Mouse (Mus musculus): ENCODE results near the gene Kcnk13. TPM values are rescaled to one million over a fixed set of nuclear protein-coding genes. Genes with fewer than 3 reads are reported as not detected.

Kcnk13 gene
- polyA plus RNA-seq, 1 experiment from 2014 or later: 1.5 TPM

DNA sequence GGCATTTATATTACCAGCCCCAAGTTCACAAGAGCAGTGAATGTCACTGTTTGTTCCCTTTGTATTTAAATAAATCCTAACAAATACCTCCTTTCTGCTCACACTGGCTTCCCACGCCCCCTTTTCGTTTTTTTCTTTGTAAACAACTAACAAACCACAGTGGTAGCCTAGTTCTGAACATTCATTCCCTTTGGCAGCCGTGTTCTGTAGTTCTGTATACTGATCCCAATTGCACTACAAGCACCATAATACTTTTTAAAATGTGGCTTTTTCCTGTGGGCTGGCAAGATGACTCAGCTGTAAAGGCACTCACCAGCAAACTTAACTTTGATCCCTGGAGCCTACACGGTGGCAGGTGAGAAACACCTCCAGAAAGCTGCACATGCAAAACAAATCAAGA lies 80.4 kb downstream of the Kcnk13 start:
- no peak for ATAC-seq
- no peak overlapping the region for H3K9ac ChIP-seq (ENCODE audit: low read depth, low read length)
- no peaks in the 10 kb centered on the region for H3K27me3 ChIP-seq (replicated peaks; ENCODE audit: control insufficient read depth, insufficient read depth, low read length)
- H3K4me2 ChIP-seq (ENCODE audit: low read length): no peak overlapping the region
- H3K4me1 ChIP-seq (ENCODE audit: control insufficient read depth, insufficient read depth, low read depth, low read length): no peaks in the 10 kb centered on the region
- WGBS: 63% methylated on average over 4 of the region's 4 CpGs
- H3K36me3 ChIP-seq (ENCODE audit: control insufficient read depth, insufficient read depth, low read length): no peaks in the 10 kb centered on the region
- H3K9me3 ChIP-seq (ENCODE audit: control insufficient read depth, low read length): no peaks in the 10 kb centered on the region
- H3K27ac ChIP-seq (ENCODE audit: low read depth, low read length): no peak overlapping the region
- H3K4me3 ChIP-seq (ENCODE audit: low read length): no peak overlapping the region

- Histone ChIP-seq H3K27ac (ENCODE audit: low read depth, low read length) (no peak overlapping the region), H3K36me3 (ENCODE audit: control insufficient read depth, insufficient read depth, low read length) (no peaks in the 10 kb centered on the region), H3K9ac (ENCODE audit: low read depth, low read length) (no peak overlapping the region), H3K9me3 (ENCODE audit: control insufficient read depth, low read length) (no peaks in the 10 kb centered on the region), H3K4me3 (ENCODE audit: low read length) (no peak overlapping the region), H3K4me2 (ENCODE audit: low read length) (no peak overlapping the region), H3K27me3 (replicated peaks; ENCODE audit: control insufficient read depth, insufficient read depth, low read length) (no peaks in the 10 kb centered on the region), H3K4me1 (ENCODE audit: control insufficient read depth, insufficient read depth, low read depth, low read length) (no peaks in the 10 kb centered on the region)
- 63% methylated on average over 7 of the region's 7 CpGs for WGBS
- ATAC-seq: no peak
Observed at GRCm38 (mm10) chr12:100050552-100050951, 86.3 kb downstream of the Kcnk13 start.

DNA sequence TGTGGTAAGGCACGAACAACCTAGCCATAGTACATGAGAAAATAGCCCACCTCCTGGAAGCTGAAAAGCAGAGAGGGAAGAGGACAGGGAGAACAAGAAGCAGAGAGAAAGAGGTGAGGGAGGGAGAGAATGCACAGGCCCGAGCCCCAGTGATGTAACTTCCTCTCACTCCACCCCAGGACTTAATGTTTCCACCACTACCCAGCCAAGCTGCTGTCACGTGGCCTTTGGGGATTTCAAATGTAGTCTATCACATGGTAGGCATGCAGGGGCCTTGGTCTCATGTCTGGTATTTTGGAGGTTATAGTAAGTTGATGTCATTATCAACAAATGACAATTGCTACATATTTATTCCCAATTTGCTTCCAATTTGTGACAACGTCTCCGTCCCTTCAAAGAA lies 89.3 kb downstream of the Kcnk13 start:
- H3K27me3 ChIP-seq (replicated peaks; ENCODE audit: control insufficient read depth, insufficient read depth, low read length): no peaks in the 10 kb centered on the region
- no peak for ATAC-seq
- H3K36me3 ChIP-seq (ENCODE audit: control insufficient read depth, insufficient read depth, low read length): no peaks in the 10 kb centered on the region
- no peak overlapping the region for H3K4me3 ChIP-seq (ENCODE audit: low read length)
- no peak overlapping the region for H3K9ac ChIP-seq (ENCODE audit: low read depth, low read length)
- H3K27ac ChIP-seq (ENCODE audit: low read depth, low read length): no peak overlapping the region
- no peak overlapping the region for H3K4me2 ChIP-seq (ENCODE audit: low read length)
- WGBS: 79% methylated on average over 5 of the region's 5 CpGs
- no peaks in the 10 kb centered on the region for H3K4me1 ChIP-seq (ENCODE audit: control insufficient read depth, insufficient read depth, low read depth, low read length)
- H3K9me3 ChIP-seq (ENCODE audit: control insufficient read depth, low read length): no peaks in the 10 kb centered on the region

- no peak overlapping the region for H3K4me3 ChIP-seq (ENCODE audit: low read length)
- H3K27me3 ChIP-seq (replicated peaks; ENCODE audit: control insufficient read depth, insufficient read depth, low read length): no peaks in the 10 kb centered on the region
- H3K9ac ChIP-seq (ENCODE audit: low read depth, low read length): no peak overlapping the region
- WGBS: 91% methylated on average over 10 of the region's 10 CpGs
- H3K4me1 ChIP-seq (ENCODE audit: control insufficient read depth, insufficient read depth, low read depth, low read length): no peaks in the 10 kb centered on the region
- no peaks in the 10 kb centered on the region for H3K36me3 ChIP-seq (ENCODE audit: control insufficient read depth, insufficient read depth, low read length)
- no peak for ATAC-seq
- no peak overlapping the region for H3K4me2 ChIP-seq (ENCODE audit: low read length)
- no peaks in the 10 kb centered on the region for H3K9me3 ChIP-seq (ENCODE audit: control insufficient read depth, low read length)
- no peak overlapping the region for H3K27ac ChIP-seq (ENCODE audit: low read depth, low read length)
Observed at GRCm38 (mm10) chr12:100061071-100061470, 96.8 kb downstream of the Kcnk13 start.

- Histone ChIP-seq H3K36me3 (ENCODE audit: control insufficient read depth, insufficient read depth, low read length) (no peaks in the 10 kb centered on the region), H3K27ac (ENCODE audit: low read depth, low read length) (no peak overlapping the region), H3K27me3 (replicated peaks; ENCODE audit: control insufficient read depth, insufficient read depth, low read length) (no peaks in the 10 kb centered on the region), H3K9ac (ENCODE audit: low read depth, low read length) (no peak overlapping the region), H3K4me1 (ENCODE audit: control insufficient read depth, insufficient read depth, low read depth, low read length) (no peaks in the 10 kb centered on the region), H3K4me2 (ENCODE audit: low read length) (no peak overlapping the region), H3K9me3 (ENCODE audit: control insufficient read depth, low read length) (no peaks in the 10 kb centered on the region), H3K4me3 (ENCODE audit: low read length) (no peak overlapping the region)
- no peak for ATAC-seq
Observed at GRCm38 (mm10) chr12:100061826-100062225, 97.5 kb downstream of the Kcnk13 start.

- WGBS: 70% methylated on average over 3 of the region's 3 CpGs
- H3K27ac ChIP-seq (ENCODE audit: low read depth, low read length): no peak overlapping the region
- H3K4me3 ChIP-seq (ENCODE audit: low read length): no peak overlapping the region
- H3K9me3 ChIP-seq (ENCODE audit: control insufficient read depth, low read length): no peaks in the 10 kb centered on the region
- H3K4me1 ChIP-seq (ENCODE audit: control insufficient read depth, insufficient read depth, low read depth, low read length): no peaks in the 10 kb centered on the region
- no peak overlapping the region for H3K9ac ChIP-seq (ENCODE audit: low read depth, low read length)
- no peaks in the 10 kb centered on the region for H3K27me3 ChIP-seq (replicated peaks; ENCODE audit: control insufficient read depth, insufficient read depth, low read length)
- H3K36me3 ChIP-seq (ENCODE audit: control insufficient read depth, insufficient read depth, low read length): no peaks in the 10 kb centered on the region
- no peak overlapping the region for H3K4me2 ChIP-seq (ENCODE audit: low read length)
- no peak for ATAC-seq
Observed at GRCm38 (mm10) chr12:100062584-100062983, 98.3 kb downstream of the Kcnk13 start.

- ATAC-seq: no peak
- 81% methylated on average over 3 of the region's 3 CpGs for WGBS
Observed at GRCm38 (mm10) chr12:100065109-100065508, 100.8 kb downstream of the Kcnk13 start.

DNA sequence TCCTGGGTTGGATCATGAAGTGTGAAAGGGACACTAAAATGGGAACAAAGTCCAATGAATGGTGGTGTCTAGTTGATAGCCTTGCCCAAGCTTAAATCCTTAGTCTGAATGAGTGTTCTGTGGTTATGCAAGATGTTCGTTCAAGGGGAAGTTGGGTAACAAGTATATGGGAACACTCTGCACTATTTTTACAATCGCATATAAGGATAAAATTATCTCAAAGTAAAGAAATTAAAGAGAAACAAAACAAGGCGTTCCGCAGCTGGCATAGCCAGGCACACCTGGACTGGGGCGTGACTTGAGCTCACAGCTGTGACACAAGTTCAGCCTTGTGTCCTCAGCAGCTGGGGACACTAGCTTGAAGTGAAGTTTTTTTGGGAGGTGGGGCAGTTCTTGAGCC lies 103.2 kb downstream of the Kcnk13 start:
- no peak for ATAC-seq
- Histone ChIP-seq H3K4me1 (ENCODE audit: control insufficient read depth, insufficient read depth, low read depth, low read length) (no peaks in the 10 kb centered on the region), H3K27ac (ENCODE audit: low read depth, low read length) (no peak overlapping the region), H3K4me2 (ENCODE audit: low read length) (no peak overlapping the region), H3K4me3 (ENCODE audit: low read length) (no peak overlapping the region), H3K27me3 (replicated peaks; ENCODE audit: control insufficient read depth, insufficient read depth, low read length) (no peaks in the 10 kb centered on the region), H3K9me3 (ENCODE audit: control insufficient read depth, low read length) (no peaks in the 10 kb centered on the region), H3K36me3 (ENCODE audit: control insufficient read depth, insufficient read depth, low read length) (no peaks in the 10 kb centered on the region), H3K9ac (ENCODE audit: low read depth, low read length) (no peak overlapping the region)
- 94% methylated on average over 5 of the region's 5 CpGs for WGBS

More at GRCm38 (mm10) chr12:100065109-100065508, 100.8 kb downstream of the Kcnk13 start:
- no peak overlapping the region for H3K4me3 ChIP-seq (ENCODE audit: low read length)
- H3K9me3 ChIP-seq (ENCODE audit: control insufficient read depth, low read length): no peaks in the 10 kb centered on the region
- no peak overlapping the region for H3K9ac ChIP-seq (ENCODE audit: low read depth, low read length)
- no peaks in the 10 kb centered on the region for H3K36me3 ChIP-seq (ENCODE audit: control insufficient read depth, insufficient read depth, low read length)
- no peak overlapping the region for H3K27ac ChIP-seq (ENCODE audit: low read depth, low read length)
- H3K4me2 ChIP-seq (ENCODE audit: low read length): no peak overlapping the region
- H3K27me3 ChIP-seq (replicated peaks; ENCODE audit: control insufficient read depth, insufficient read depth, low read length): no peaks in the 10 kb centered on the region
- no peaks in the 10 kb centered on the region for H3K4me1 ChIP-seq (ENCODE audit: control insufficient read depth, insufficient read depth, low read depth, low read length)

DNA sequence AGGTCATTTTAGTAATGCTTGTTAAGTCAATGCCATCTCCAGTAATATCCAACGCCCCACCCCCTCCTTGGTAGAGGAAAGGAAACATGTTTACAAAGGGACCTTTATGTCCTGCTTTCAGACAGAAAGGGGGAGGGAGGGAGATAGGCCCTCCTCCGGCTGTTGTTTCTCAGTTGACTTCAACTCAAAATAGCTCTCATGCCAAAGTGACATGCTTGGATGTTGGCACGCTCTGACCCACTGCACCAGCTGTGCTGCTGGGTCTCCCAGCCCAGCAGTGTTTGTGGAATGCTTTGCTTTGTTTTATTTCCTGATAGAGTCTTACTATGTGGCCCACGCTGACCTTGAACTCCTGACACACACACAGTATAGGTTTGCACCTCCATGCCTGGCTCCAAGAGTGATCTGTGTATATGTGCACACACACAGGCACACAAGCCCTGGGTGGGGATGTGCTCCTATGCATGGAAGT lies 108.9 kb downstream of the Kcnk13 start:
- no peak for ATAC-seq
- no peak overlapping the region for H3K9ac ChIP-seq (ENCODE audit: low read depth, low read length)
- H3K36me3 ChIP-seq (ENCODE audit: control insufficient read depth, insufficient read depth, low read length): no peaks in the 10 kb centered on the region
- H3K4me1 ChIP-seq (ENCODE audit: control insufficient read depth, insufficient read depth, low read depth, low read length): no peaks in the 10 kb centered on the region
- no peak overlapping the region for H3K27ac ChIP-seq (ENCODE audit: low read depth, low read length)
- WGBS: 43% methylated on average over 4 of the region's 4 CpGs
- H3K4me3 ChIP-seq (ENCODE audit: low read length): no peak overlapping the region
- H3K4me2 ChIP-seq (ENCODE audit: low read length): no peak overlapping the region
- no peaks in the 10 kb centered on the region for H3K27me3 ChIP-seq (replicated peaks; ENCODE audit: control insufficient read depth, insufficient read depth, low read length)
- H3K9me3 ChIP-seq (ENCODE audit: control insufficient read depth, low read length): no peaks in the 10 kb centered on the region

- H3K9ac ChIP-seq (ENCODE audit: low read depth, low read length): no peak overlapping the region
- no peak overlapping the region for H3K27ac ChIP-seq (ENCODE audit: low read depth, low read length)
- no peak overlapping the region for H3K4me3 ChIP-seq (ENCODE audit: low read length)
- no peaks in the 10 kb centered on the region for H3K9me3 ChIP-seq (ENCODE audit: control insufficient read depth, low read length)
- H3K4me2 ChIP-seq (ENCODE audit: low read length): no peak overlapping the region
- H3K36me3 ChIP-seq (ENCODE audit: control insufficient read depth, insufficient read depth, low read length): no peaks in the 10 kb centered on the region
- 45% methylated on average over 4 of the region's 4 CpGs for WGBS
- peak; percentile 45; the same call in 1 of the 2 replicates for ATAC-seq
- no peaks in the 10 kb centered on the region for H3K4me1 ChIP-seq (ENCODE audit: control insufficient read depth, insufficient read depth, low read depth, low read length)
- H3K27me3 ChIP-seq (replicated peaks; ENCODE audit: control insufficient read depth, insufficient read depth, low read length): no peaks in the 10 kb centered on the region
Observed at GRCm38 (mm10) chr12:100075715-100076114, 111.4 kb downstream of the Kcnk13 start.

All from hindbrain, embryonic 16.5 days (tissue).